Mouse (Mus musculus) limb, embryonic 12.5 days (tissue): Measurements from ENCODE around the gene Pwp1. TPM values are rescaled to one million over a fixed set of nuclear protein-coding genes. Genes with fewer than 3 reads are reported as not detected.
A peak's percentile ranks its signal among the peaks of the same experiment; 100 is the strongest.

Experiments
- ATAC-seq: fragments of 200-750 bp; cut with Nextera tagmentation; 2 replicates; pipeline ENCODE4 v1.8.0; 2017; ENCODE audit warnings: low read depth, moderate TSS enrichment; ENCODE audit not compliant: insufficient number of reproducible peaks, insufficient read depth, low FRiP score, low TSS enrichment
- H3K27ac ChIP-seq: fragments of 300-500 bp; sonication (generic); 2 replicates; pipeline ENCODE4 v1.5.1; 2016; ENCODE audit warnings: mild to moderate bottlenecking, moderate library complexity
- H3K27me3 ChIP-seq: fragments of 300-500 bp; sonication (generic); 2 replicates; pipeline ENCODE4 v1.6.1; 2016; ENCODE audit warnings: mild to moderate bottlenecking, moderate library complexity
- H3K36me3 ChIP-seq: fragments of 300-500 bp; sonication (generic); 2 replicates; pipeline ENCODE4 v1.6.1; 2016; ENCODE audit warnings: mild to moderate bottlenecking, moderate library complexity
- H3K4me1 ChIP-seq: fragments of 300-500 bp; sonication (generic); replicated peaks from 2 replicates; pipeline ENCODE4 v1.6.1; 2016
- H3K4me2 ChIP-seq: fragments of 300-500 bp; sonication (generic); 2 replicates; pipeline ENCODE4 v1.6.1; 2016; ENCODE audit warnings: mild to moderate bottlenecking, moderate library complexity
- H3K4me3 ChIP-seq: fragments of 300-500 bp; sonication (generic); replicated peaks from 2 replicates; pipeline ENCODE4 v1.5.1; 2016; ENCODE audit warnings: mild to moderate bottlenecking
- H3K9ac ChIP-seq: fragments of 300-500 bp; sonication (generic); replicated peaks from 2 replicates; pipeline ENCODE4 v1.6.1; 2016; ENCODE audit warnings: mild to moderate bottlenecking, moderate library complexity
- H3K9me3 ChIP-seq: fragments of 300-500 bp; sonication (generic); 2 replicates; pipeline ENCODE4 v1.6.1; 2016; ENCODE audit warnings: mild to moderate bottlenecking, moderate library complexity
- WGBS: fragments of 180-500 bp; shearing (Covaris S2); methylation state at CpG from one replicate; pipeline ENCODE4 v1.1.7; 2016; 5-methylcytosine and 5-hydroxymethylcytosine counted together
- polyA plus RNA-seq: library from polyadenylated mRNA; unstranded; fragments of >200 nt; fragmentation: Nextera tagmentation; extraction: Ambion mirVana; gene quantifications from 2 replicates; pipeline ENCODE4 v1.2.1, GENCODE M21; 2016

Pwp1 gene
- polyA plus RNA-seq, 1 experiment from 2014 or later: 94.0 TPM

- peak within 1 kb of the TSS; percentile 92 for H3K9ac ChIP-seq
- no peaks in the 10 kb centered on the region for H3K9me3 ChIP-seq
- WGBS: under 1% methylated on average over 90 of the region's 90 CpGs
- H3K27me3 ChIP-seq: peaks cover 5% of the 10 kb centered on the region; the same call in 1 of the 2 replicates
- H3K4me1 ChIP-seq: peaks cover 11% of the 10 kb centered on the region
- peaks cover 29% of the 10 kb centered on the region for H3K36me3 ChIP-seq
- peak; percentile 99 for ATAC-seq
- H3K27ac ChIP-seq: peak within 1 kb of the TSS; percentile 84
- peak within 1 kb of the TSS; percentile 83 for H3K4me2 ChIP-seq
- H3K4me3 ChIP-seq: peak within 1 kb of the TSS; percentile 99
Measured at GRCm38 (mm10) chr10:85916498-85917309, 87.4 kb downstream of the Pwp1 start, which contains the start of gene Prdm4. Gene Prdm4 (minus strand): TSS chr10:85917142.

- Histone ChIP-seq H3K27me3 (peaks cover 41% of the 10 kb centered on the region), H3K27ac (no peak within 1 kb of the TSS), H3K4me1 (peaks cover 16% of the 10 kb centered on the region), H3K4me3 (peak within 1 kb of the TSS; percentile 55), H3K4me2 (peak within 1 kb of the TSS; percentile 95), H3K36me3 (no peaks in the 10 kb centered on the region), H3K9ac (peak within 1 kb of the TSS; percentile 54), H3K9me3 (no peaks in the 10 kb centered on the region)
- 3% methylated on average over 23 of the region's 23 CpGs for WGBS
- ATAC-seq: no peak
Measured at GRCm38 (mm10) chr10:85927676-85928445, 98.6 kb downstream of the Pwp1 start, which contains the start of gene Ascl4. Gene Ascl4 (plus strand): TSS chr10:85927681.

DNA sequence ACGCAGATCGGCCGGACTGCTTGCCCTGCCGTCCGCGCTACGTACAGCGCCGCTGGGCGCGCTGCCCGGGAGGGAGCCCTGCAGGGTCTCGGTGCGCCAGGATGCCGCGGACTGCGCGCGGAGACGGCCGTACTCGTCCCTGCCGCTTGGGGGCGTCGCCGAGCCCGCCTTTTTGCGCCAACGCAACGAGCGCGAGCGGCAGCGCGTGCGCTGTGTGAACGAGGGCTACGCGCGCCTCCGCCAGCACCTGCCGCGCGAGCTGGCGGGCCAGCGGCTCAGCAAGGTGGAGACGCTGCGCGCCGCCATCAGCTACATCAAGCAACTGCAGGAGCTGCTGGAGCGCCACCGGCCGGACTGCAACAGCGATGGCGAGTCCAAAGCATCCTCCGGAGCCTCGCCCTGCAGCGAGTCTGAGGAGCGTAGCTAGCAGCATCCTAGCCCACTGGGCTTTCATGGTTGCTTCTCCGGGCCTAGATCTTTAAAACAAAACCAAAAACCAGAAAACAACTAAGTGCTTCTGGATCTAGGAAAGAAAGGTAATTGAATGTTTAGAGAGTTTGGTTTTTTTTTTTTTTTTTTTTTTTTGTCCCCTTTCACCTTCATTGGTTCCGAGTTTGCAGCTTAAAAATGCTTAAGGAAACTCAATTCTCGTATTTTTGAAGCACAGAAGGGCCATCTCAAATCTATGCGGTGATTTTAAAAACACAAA lies 99.4 kb downstream of the Pwp1 start:
- peak overlapping the region; percentile 54 for H3K9ac ChIP-seq
- no peak overlapping the region for H3K27ac ChIP-seq
- peak; percentile 80; the same call in 1 of the 2 replicates for ATAC-seq
- peak overlapping the region; percentile 55 for H3K4me3 ChIP-seq
- no peaks in the 10 kb centered on the region for H3K9me3 ChIP-seq
- no peaks in the 10 kb centered on the region for H3K36me3 ChIP-seq
- WGBS: 1% methylated on average over 63 of the region's 63 CpGs
- peak overlapping the region; percentile 95 for H3K4me2 ChIP-seq
- H3K27me3 ChIP-seq: peaks cover 41% of the 10 kb centered on the region
- peaks cover 16% of the 10 kb centered on the region for H3K4me1 ChIP-seq

- Histone ChIP-seq H3K27ac (no peak overlapping the region), H3K4me2 (peak overlapping the region; percentile 95), H3K36me3 (no peaks in the 10 kb centered on the region), H3K9ac (no peak overlapping the region), H3K9me3 (no peaks in the 10 kb centered on the region), H3K4me1 (peaks cover 16% of the 10 kb centered on the region), H3K27me3 (peaks cover 41% of the 10 kb centered on the region), H3K4me3 (peak overlapping the region; percentile 55)
- 54% methylated on average over 11 of the region's 11 CpGs for WGBS
- ATAC-seq: no peak
Measured at GRCm38 (mm10) chr10:85929208-85929591, 99.9 kb downstream of the Pwp1 start.

- Histone ChIP-seq H3K9me3 (no peaks in the 10 kb centered on the region), H3K4me2 (no peak overlapping the region), H3K36me3 (no peaks in the 10 kb centered on the region), H3K4me1 (peaks cover 16% of the 10 kb centered on the region), H3K27ac (no peak overlapping the region), H3K4me3 (no peak overlapping the region), H3K9ac (no peak overlapping the region), H3K27me3 (peaks cover 41% of the 10 kb centered on the region)
- WGBS: 89% methylated on average over 11 of the region's 11 CpGs
- ATAC-seq: no peak
Measured at GRCm38 (mm10) chr10:85929962-85930361, 100.7 kb downstream of the Pwp1 start.

- WGBS: 82% methylated on average over 6 of the region's 6 CpGs
- Histone ChIP-seq H3K9me3 (peaks cover 10% of the 10 kb centered on the region), H3K36me3 (peaks cover 55% of the 10 kb centered on the region), H3K27me3 (no peaks in the 10 kb centered on the region), H3K4me2 (no peak overlapping the region), H3K4me1 (no peaks in the 10 kb centered on the region), H3K9ac (no peak overlapping the region), H3K4me3 (no peak overlapping the region), H3K27ac (no peak overlapping the region)
- ATAC-seq: no peak
Measured at GRCm38 (mm10) chr10:85936280-85936965, 107.1 kb downstream of the Pwp1 start.

Other genes with a start within 250 kb of the Pwp1 start
- gene Prdm4, start 87.6 kb downstream of the Pwp1 start, polyA plus RNA-seq: 29.7 and 31.7 TPM in 2 replicates
- gene Ascl4, start 98.2 kb downstream of the Pwp1 start, polyA plus RNA-seq: 0.18 and 0.36 TPM in 2 replicates
- 210 and 217 TPM in 2 replicates for gene Rtcb, start 128.3 kb downstream of the Pwp1 start, polyA plus RNA-seq
- 0.16 TPM in 1 of 2 replicates, not detected in the other for gene Bpifc, start 182.4 kb downstream of the Pwp1 start, polyA plus RNA-seq
- 24.3 and 25.9 TPM in 2 replicates for gene Fbxo7, start 192.5 kb downstream of the Pwp1 start, polyA plus RNA-seq